8 mouse cellular contexts compared by ENCODE assay signal in genomic region chr10:128376455-128377211, GRCm38 (mm10). TPM values are rescaled to one million over a fixed set of nuclear protein-coding genes. Genes with fewer than 3 reads are reported as not detected.
A peak's percentile ranks its signal among the peaks of the same experiment; 100 is the strongest.
DNase-seq lines count a peak whose midpoint lies in the region; ATAC-seq lines count a peak whose summit lies in the region.

Gene Ankrd52 (plus strand): TSS chr10:128377115.

- peak; percentile 70 for DNase-seq in adipocyte (ENCODE audit: low spot score)
- peak; percentile 95 for DNase-seq in gastrocnemius, postnatal 10 days
- DNase-seq in hindlimb bud, embryonic 11.5 days (ENCODE audit: extremely low spot score, low read depth, low spot score), result peak; percentile 37
- peak; percentile 45 to 92 for DNase-seq in left cerebral cortex, postnatal 10 days (ENCODE audit: extremely low spot score in 1 of 2, low spot score in 2 of 2)
- peak; percentile 92 for DNase-seq in right cerebral cortex, postnatal 25 days
- DNase-seq in urinary bladder, postnatal 4 days (ENCODE audit: low spot score in 2 of 2), result peak; percentile 88 to 89

- peak; percentile 50 for ATAC-seq in common myeloid progenitor, adult 5-6 weeks (replicated peaks; ENCODE audit: low read depth, poor library complexity, severe bottlenecking)
- ATAC-seq in megakaryocyte progenitor cell, adult 5-6 weeks (replicated peaks; ENCODE audit: poor library complexity), result peak; percentile 62

- intact Hi-C loops in left cerebral cortex, postnatal 10 days (cut with DNase I), result loop anchor here (5.0 kb wide), 1 partner anchor 81 kb away; the partner anchor contains the start of gene Smarcc2

RNA-seq across cellular contexts. Expression of gene Ankrd52, which starts in this region (rescaled TPM):
- total RNA-seq in common myeloid progenitor, adult 5-6 weeks (2017), result 9.8 and 17.4 TPM in 2 replicates
- 10 to 100 TPM; 47.3 to 50.9 TPM for total RNA-seq in gastrocnemius, postnatal 10 days (2021)
- total RNA-seq in left cerebral cortex, postnatal 10 days (2021), result 10 to 100 TPM; 74.4 TPM
- total RNA-seq in megakaryocyte progenitor cell, adult 5-6 weeks (2015), result 48.6 and 48.9 TPM in 2 replicates
- 9.0 and 11.6 TPM in 2 replicates for total RNA-seq in megakaryocyte progenitor cell, adult 5-6 weeks (2017)

Comparison
In these comparisons a context has a peak if more than half of its experiments do, and no peak if none do; other contexts are left out.
1. Peak in every context shown above with its lines: DNase-seq and ATAC-seq.
2. DNase-seq: peak in every context shown above with its lines; median percentile 95 in gastrocnemius, postnatal 10 days; 92 in right cerebral cortex, postnatal 25 days; 88 in urinary bladder, postnatal 4 days; 70 in adipocyte; 68 in left cerebral cortex, postnatal 10 days; 37 in hindlimb bud, embryonic 11.5 days.